Mouse (Mus musculus): ENCODE measurements around the gene Prdx5.

GRCm38 (mm10) chr19:6875834-6876233 is 34.1 kb downstream of the Prdx5 start:
- no peak for TF ChIP-seq ZC3H11A (IDR thresholded peaks at IDR 0.05; ENCODE audit: borderline replicate concordance, low read depth, low read length)
- no peak for TF ChIP-seq ZNF384 (IDR thresholded peaks at IDR 0.05; ENCODE audit: low read depth, low read length)
- TF ChIP-seq HCFC1 (IDR thresholded peaks at IDR 0.05; ENCODE audit: borderline replicate concordance, insufficient read depth, low read length), result no peak
